Mouse (Mus musculus) Muller cell, postnatal 12 days (primary cell): ENCODE data around the gene Nfxl1.
A peak's percentile ranks its signal among the peaks of the same experiment; 100 is the strongest.
"Not testable (repeated sequence)": the region's sequence is repeated elsewhere in the genome, so short reads cannot be mapped to it uniquely, and the experiment has no call there.

Experiments
- DNase-seq: peaks from one replicate; pipeline ENCODE4 v3.0.0-alpha.2; 2015; ENCODE audit errors: inconsistent ontology term

The Nfxl1 gene

DNA sequence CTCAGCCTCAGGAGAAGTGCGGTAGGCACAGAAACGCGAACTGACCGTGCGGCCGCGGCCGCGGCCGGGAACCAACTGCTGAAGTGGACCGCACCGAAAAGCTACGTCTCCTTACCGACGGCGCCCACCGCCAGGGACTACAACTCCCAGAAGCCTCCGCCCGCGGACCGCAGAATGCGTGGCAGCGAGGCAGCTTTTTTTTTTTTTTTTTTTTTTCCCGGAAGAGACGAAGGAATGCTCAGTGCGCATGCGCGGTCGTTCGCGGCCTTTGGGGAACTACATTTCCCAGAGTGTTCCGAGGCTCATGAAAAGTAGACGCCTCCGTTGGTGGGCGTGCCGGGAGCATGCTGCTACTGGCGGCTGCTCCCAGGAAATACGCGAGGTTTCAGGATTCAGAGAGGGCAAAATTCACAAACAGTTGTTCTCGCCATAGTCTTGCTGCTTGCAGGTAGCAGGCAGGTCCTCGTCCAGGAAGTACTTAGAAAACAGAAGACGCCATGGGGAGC is at the start of gene Nfxl1:
Gene Nfxl1 (minus strand): TSS at position 141 of the 506 bp plus-strand sequence.
- peak; percentile 98 for DNase-seq

DNA sequence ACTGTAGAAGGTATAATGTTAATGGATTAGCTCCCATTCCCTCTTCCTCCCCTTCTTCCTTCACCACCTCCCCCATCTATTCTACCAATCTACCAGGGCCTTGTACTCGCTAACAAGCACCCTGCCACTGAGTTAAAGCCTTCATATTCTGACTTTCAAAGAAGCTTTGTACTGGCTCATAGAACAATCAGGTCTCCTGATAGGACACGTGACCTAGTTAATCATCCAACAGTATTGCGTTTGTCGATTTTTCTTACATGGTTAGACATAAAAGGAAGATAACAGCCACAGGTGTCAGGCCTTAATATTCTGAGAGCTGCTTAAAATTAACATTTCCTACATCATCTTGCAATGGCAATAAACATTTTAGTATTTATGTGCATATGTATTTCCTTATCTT is 43.7 kb upstream of the Nfxl1 start:
- DNase-seq, result no peak

DNA sequence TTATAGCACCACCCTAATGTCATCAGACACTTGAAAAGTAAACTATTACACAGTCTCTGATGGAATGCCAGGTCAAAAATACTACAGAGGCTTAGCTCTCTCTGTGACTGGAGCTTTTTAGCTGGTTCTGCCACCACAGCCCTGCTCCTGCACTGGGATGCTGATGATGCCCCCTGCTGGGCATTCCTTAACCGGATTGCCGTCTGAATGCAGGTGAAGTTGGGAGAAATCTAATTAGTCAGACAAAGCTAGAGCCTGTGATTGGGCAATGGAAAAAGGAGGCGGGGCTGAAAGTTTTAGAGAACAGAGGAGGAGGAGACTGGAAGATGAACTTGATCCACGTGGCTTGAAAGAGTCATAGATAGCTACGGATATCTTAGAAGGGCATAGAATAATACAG is 41.5 kb upstream of the Nfxl1 start:
- DNase-seq, result peak; percentile 25

DNA sequence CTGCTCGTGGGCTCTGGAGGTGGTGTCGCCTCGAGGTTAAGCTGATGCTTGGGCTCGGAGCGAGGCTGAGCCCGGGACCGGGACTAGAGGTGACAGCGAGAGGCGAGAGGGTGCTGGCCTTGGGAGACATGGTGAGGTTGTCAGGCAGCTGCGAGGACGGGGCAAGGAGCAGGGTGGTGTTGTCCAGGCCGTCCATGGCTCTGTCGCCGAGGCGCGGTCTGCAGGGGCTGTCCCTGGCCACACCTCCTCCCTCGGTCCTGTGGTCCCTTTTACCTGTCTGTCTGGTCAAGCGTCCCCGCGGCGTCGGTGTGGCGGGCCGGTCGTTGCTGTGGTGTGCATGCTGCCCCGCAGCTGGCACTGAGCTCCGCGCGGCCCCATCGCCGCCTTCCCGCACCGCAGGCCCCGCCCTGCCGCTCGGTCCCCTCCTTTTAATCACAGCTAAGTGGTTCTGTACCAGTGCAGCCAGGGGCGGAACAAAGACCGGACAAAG is 27.8 kb upstream of the Nfxl1 start, which contains the start of gene Gm5868:
Gene Gm5868 (minus strand): TSS at position 360 of the 490 bp plus-strand sequence.
- peak; percentile 30 for DNase-seq

DNA sequence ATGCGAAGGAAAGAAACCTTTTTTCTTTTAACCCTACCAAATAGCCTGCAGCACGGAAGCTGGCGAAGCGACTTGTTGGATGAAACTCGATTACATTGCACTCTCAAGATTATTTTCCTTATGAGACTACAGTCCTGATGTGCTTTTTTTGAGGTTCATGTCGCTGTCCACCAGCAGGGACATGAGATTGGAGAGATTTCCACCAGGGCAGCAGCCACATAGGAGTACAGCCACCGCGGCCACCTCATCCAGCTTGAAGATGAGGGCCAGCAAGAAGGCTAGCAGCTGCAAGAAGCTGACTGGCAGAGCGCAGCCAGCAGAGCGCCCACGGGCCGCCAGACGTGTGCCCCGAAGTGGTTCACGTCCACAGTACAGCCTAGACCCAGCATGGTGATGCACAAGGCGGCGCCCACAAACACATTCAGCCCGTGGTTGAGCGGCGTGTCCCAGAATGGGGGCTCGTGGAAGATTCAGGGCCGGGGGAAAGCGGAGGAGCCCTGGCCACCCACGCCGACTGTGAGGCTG is 27.2 kb upstream of the Nfxl1 start:
- DNase-seq, result not testable (repeated sequence)

DNA sequence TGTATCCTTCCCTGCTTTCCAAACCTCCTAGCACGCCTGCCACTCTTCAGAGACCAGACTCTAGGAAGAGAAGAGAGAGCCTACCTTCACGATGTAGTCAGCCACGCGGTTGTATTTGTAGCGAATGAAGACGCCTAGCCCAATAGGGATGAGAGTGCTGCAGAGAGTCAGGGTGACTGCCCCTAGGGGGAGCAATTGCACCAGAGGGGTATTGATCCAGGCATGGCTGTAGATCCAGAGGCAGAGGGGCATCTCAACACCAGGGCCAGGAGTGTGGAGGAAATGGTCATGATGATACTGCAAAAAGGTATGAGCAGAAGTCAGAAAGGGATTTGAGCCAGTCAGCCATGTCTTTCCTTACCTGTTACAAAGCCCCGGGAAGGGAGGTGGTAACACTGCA is 26.6 kb upstream of the Nfxl1 start:
- DNase-seq, result not testable (repeated sequence)

DNA sequence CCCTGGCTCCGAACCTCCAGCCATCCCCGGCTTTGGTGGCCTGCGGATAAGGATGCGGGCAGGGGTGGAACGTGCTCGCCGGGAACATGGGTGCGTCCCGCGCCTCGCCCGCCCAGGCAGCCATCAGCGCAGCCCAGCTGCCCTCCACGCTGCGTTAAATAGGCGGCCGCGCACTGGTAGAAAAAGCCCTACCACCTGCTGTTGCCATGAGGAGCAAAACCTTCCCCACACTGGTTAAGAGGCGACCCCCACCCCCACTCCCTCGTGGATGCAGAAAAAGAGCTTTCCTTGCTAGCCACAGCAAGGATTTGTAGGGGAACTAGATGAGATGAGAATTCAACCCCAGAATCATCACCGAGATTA is 21.5 kb upstream of the Nfxl1 start, which contains the start of gene Zar1:
Gene Zar1 (minus strand): TSS at position 285 of the 363 bp plus-strand sequence.
- not testable (repeated sequence) for DNase-seq

DNA sequence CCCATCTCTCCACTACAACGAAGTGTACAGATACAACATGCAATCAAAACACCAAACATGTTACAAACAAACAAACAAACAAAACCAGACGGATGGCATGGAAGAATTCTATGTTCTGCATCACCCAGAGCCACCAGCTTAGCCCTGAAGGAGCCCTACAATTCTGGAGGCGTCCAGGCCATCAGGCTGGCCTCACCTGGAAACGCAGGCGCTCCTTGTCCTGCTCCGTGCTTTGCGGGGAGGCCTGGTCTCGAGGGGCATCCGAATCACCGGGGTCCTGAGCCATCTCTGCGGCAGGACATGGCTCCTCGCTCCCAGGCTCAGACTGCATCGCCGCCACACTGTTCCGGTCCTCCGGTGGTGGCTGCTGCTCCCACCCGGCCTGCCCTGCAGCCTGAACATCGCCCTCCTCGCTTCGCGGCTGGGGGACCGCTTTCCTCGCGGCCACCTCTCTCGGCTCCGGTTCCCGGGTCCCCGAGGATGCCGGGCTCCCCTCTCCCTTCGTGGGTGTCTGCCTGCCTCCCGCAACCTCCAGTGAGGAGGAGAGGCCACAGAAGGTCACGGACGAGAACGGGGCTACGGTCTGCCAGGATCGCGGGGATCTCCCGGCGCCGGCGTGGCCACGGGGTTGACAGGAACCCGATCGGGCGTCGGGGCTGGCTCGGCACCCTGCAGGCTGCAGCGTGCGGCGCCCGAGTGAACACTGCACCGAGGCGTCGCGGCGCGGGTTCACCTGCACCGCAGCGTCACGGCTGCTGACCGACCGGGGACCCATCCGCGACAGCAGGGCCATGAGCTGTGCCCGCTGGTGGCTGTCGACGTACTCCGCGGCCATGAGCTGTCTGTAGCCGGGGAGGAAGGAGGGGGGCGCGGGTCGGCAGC is 20.8 kb upstream of the Nfxl1 start:
- peak; percentile 13 for DNase-seq

DNA sequence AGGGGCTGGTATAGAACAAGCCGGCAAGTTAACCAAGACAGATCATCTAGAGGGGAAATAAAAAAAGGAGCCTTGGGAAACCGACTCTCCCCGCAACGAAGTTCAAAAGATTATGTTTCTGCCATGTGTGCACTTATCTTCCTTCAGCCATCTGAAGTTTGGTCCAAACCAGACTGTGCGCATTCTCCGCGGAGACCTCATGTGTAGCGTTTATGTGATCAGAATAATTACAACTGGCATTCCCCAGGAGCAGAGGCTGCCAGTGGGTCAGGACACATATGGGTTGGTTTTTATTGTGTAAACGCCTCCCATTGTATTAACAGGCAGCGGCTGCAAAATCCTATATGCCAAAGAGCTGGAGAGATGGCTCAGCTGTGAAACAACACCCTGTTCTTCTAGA is 20.1 kb upstream of the Nfxl1 start:
- peak; percentile 22 for DNase-seq

DNA sequence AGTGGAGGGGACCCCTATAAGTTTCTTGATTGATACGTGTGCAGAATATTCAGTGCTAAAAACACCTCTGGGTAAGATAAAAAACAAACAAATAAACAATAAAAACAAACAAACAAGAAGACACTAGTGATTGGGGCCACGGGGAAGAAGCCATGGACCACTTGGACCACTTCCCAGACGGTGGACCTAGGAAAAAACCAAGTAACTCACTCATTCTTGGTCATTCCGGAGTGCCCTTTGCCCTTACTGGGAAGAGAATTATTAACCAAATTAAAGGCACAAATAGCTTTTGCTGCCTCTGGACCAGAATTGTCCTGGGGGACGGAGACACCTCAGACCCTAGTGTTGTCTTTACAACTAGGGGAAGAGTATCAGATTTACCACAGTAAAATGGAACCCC is 6.1 kb upstream of the Nfxl1 start:
- DNase-seq, result no peak

DNA sequence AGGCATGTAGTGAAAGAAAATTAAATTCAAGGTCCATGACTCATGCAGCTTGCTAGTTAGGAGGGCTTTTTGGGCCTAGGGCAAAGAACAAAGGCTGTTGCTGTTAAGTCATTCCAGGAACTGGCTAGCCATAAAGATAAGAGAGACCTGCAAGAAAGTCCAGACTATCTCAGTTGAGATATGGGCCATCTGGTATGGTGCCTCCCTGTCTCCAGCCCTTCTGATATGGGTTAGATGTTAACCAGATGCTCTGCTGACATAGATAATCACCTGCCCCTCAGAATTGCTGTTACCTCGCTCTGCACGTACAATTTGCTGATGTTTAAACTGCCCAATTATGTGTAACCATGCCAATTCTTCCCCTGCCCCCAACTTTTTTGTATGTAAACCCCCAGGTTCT is 3.7 kb upstream of the Nfxl1 start:
- DNase-seq, result not testable (repeated sequence)

DNA sequence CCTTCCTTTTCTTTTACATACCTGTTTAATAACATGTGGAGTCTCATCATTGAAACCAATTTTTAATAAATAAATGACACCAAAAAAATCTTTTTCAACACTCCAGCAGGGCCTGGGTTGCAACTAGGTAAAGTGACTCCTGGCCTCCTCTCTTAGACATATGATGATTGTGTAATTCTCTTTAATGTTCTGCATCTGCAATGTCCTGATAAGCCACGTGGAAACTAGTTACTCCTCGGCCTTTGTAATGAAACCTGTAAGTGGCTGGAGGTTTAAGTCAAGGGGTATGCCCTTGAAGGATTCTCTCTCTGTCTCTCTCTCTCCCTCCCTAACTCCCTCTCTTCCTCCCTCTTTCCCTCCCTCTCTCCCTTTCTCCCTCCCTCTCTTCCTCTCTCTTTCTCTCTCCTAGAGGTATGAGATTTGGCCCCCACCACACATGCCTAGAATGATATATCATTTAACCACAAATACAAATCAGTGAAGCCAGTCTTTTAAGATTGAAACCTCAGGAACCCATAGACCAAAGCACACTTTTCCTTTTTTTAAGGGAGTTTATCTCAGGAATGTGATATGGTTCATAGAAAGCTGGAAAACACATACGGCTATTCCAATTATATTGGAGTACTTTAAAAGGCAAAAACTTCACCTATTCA is 1.6 kb upstream of the Nfxl1 start:
- DNase-seq, result no peak

DNA sequence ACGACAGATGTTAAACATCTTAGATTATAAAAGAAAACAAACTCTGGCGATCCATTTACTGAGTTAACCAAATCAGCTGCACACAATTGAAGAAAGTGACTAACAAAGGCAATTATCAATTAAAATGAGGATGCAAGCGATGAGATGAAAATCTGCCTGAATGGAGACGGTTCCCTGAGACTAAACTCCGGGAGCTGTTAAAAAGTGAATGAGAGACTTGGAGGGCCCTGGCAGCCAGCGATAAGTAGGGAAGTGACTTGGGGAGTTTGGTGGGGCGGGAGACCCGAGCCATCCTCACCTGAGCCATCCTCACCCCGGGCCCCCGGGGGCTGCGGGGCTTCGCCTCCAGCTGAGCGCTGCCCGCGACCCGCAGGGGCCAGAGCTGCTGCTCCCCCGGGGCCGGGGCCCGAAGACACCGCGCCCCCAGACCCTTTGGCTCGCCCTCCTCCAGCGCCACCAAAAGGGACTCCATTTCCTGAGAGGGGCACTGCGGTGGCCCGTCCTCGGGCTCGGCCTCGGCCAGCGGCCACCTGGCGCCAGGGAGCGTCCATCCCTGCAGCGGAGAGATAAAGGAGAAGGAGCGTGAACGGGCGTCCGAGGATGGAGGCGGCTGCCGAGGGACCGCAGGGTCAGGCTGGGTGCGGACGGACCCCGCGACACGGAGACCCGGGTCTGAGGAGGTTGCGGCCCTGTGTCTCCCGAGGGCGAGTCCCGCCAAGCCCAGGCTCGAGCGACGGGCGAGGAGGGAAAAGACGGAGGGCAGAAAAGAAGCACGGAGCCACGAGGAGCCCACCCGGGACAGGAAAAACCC is 563 bp downstream of the Nfxl1 start:
- DNase-seq, result no peak

DNA sequence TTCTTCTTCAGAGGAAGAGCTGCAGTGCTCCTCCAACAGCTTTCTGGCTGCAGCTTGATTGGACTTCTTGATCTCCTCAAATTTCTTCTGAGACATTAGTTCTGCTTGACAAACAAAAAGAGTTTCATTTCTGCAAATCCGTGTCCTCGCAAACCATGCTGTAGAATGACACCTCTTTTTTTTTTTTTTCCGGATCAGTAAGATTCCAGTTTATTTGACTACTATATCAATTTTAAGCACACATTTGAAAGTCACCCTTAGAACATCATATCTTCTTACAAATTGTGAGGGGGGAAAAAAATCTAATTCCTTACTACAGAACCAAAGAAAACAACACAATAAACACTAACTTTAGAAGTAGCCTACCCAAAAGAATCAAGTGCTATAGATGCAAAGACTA is 3.2 kb downstream of the Nfxl1 start:
- DNase-seq, result no peak

DNA sequence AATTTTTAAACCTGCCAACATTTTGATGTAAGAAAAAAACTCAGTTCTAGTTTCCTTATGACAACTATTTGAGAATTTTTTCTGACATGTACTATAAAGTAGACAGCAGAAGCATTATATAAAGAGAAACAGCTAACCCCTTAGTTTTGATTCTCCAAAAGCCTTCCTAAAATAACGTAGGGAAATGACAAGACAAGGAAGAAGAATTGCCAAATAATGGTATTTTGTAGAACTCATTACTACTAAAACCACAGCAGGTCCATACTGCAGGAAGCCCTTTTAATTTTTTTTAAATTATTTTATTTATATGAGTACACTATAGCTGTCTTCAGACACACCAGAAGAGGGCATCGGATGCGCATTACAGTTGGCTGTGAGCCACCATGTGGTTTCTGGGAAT is 8.3 kb downstream of the Nfxl1 start:
- DNase-seq, result no peak

DNA sequence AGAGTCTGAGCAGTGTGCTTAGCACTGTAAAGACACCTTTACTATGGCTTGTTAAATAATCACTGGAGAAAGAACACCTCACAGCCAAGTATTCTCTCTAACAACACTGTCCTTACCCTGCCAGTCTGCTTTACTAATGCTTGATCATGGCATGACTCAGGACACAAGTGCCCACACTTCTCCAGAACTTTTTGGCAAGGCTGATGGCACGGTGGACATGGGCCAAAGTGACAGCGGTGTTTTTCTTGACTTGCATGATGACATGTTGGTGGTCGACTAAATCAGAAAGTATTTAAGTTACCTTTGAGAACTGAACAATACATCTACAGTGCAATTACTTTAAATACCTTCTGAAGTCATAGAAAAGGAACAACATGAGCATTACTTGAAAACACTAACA is 30.6 kb downstream of the Nfxl1 start:
- DNase-seq, result peak; percentile 46

DNA sequence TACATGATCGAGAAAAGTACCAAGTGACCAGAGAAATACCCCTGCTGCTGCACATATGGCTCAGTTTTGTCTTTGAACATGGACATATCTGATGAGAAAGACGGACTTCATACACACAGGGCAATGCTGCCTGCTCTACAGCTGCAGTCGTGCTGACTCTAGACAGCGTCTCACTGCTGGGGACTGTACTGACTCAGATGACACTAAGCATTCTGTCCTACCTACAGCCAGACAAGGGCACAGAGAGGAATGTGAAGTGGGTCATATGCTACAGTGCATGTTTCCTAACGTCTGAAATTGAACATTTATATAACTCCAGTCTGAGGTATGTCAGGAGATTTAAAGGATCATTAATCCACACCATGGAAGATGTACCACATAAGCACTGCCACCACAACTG is 45.7 kb downstream of the Nfxl1 start:
- no peak for DNase-seq

DNA sequence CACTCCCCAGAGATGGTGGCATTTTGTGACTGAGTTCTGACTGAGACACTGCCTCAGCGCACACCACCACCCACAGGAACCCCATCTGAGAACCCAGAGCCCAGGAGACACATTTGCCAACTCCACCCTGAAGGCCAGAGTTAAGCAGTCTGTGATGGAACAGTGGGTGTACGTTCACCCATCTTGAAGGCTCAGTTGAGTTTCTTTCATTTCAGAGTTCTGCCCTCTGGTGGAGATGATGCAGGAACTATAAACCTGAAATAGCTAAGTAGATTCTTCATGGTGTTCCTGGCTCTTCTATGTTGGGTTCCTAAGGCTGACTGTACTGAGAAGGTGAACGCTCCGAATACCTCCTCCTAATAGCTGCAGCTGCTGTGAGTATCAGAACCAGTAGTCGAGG is 53.7 kb downstream of the Nfxl1 start:
- peak; percentile 24 for DNase-seq

DNA sequence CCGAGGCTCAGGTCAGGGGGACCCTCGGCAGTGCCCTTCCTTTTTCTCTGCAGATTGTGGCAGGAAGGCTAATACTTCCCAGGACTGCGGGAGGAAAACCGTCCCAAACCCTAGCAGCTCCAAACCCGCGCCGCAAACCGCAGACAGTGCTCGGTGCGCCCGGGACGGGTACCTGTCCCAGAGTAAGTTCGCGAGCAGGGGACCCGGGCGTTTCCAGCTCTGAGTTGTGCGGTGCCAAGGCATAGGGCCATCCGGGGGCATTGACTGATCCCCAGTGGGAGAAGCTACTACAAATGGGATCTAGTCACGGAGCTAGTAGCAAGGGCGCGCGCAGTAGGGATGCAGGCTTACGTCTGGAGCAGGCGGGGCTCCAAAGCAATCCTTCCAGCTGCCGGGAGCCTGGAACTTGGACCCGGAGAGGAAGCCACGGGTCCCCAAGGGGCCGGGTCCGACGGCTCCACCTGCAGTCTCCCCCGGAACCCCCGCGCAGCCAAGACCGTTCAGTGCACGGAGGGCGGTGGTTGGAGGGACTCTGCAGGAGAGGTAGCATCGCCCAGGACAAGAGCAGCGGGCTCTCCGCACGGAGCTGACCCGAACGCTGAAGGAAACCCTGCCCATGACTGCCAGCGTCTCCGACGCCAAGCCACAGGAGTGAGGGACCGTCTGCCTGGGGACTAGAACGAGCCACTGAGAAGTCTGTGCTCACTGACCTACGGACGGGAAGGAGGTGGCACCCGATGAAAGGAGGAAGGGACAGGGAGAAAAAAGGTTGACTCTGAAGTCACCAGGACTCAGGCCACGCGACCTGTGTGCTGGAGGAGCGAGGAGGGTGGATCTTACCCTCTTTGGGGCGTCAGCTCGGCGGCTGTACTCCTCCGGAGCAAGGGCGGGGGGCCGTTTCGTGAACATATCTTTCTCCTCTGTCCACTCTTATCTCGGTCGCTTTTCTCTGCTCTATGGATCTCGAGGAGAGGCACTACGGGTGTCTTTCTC is 55.7 kb downstream of the Nfxl1 start, which contains the start of gene Corin:
Gene Corin (minus strand): TSS at position 943 of the 993 bp plus-strand sequence.
- peak; percentile 12 for DNase-seq

DNA sequence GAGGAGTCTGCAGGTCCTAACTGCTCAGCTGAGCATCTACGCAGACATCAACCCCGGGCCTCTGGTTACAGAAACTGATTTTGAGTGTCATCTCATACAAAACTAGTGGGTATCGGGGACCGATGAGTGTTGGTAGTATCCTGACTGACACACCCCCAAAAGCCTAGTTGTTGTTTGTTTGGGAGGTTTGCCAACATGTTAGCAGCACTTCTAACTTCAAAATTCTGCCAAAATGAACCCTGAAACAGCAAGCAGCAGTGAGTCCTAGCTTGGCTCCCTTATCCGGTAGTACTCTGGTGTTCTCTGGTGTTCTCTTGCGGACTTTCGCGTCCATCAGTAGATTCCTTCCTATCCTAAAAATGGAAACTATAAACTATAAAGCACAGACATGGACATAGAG is 56.7 kb downstream of the Nfxl1 start:
- DNase-seq, result no peak
